Mouse (Mus musculus): ENCODE data around the gene Fry. TPM values are rescaled to one million over a fixed set of nuclear protein-coding genes. Genes with fewer than 3 reads are reported as not detected.

Gene Fry
- polyA plus RNA-seq, 1 experiment: 28.4 TPM

DNA sequence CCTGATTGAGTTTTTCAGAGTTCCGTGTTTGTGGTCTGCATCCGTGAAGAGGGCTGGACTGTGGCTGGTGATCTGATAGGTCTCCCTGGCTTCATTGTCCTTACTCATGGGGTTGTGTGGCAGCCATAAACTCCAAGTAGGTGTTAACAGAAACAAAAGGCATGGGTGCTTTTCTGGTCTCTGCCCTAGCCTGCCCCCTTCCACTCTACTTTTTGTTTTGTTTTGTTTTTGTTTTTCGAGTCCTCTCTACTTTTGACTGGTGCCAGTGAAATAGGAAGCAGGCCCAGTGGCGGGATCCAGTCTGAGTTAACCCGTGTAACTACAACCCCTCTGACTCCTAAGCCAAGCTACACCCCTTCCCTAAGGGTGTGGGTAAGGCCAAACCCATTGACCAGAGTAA lies 48.4 kb downstream of the Fry start:
- no peaks in the 10 kb centered on the region for H3K4me1 ChIP-seq (ENCODE audit: control insufficient read depth, insufficient read depth, low read length)
- no peak for TF ChIP-seq POLR2A (IDR thresholded peaks at IDR 0.05; ENCODE audit: insufficient read depth, low read length)
- TF ChIP-seq CTCF (IDR thresholded peaks at IDR 0.05; ENCODE audit: low read depth, low read length): no peak
- no peak for TF ChIP-seq EP300 (IDR thresholded peaks at IDR 0.05; ENCODE audit: insufficient read depth, low read depth, low read length)
- H3K36me3 ChIP-seq (ENCODE audit: control insufficient read depth, insufficient read depth, low read length, poor library complexity, severe bottlenecking): no peaks in the 10 kb centered on the region
- H3K9me3 ChIP-seq (replicated peaks; ENCODE audit: control insufficient read depth, insufficient read depth, low read length, poor library complexity, severe bottlenecking): no peaks in the 10 kb centered on the region
- H3K27ac ChIP-seq (ENCODE audit: insufficient read depth, low read length): no peak overlapping the region
- no peak overlapping the region for H3K4me3 ChIP-seq (ENCODE audit: low read depth, low read length)
- H3K9ac ChIP-seq (ENCODE audit: low read depth, poor library complexity, severe bottlenecking): no peak overlapping the region
- no peaks in the 10 kb centered on the region for H3K27me3 ChIP-seq (ENCODE audit: control insufficient read depth, insufficient read depth, low read length, poor library complexity, severe bottlenecking)

DNA sequence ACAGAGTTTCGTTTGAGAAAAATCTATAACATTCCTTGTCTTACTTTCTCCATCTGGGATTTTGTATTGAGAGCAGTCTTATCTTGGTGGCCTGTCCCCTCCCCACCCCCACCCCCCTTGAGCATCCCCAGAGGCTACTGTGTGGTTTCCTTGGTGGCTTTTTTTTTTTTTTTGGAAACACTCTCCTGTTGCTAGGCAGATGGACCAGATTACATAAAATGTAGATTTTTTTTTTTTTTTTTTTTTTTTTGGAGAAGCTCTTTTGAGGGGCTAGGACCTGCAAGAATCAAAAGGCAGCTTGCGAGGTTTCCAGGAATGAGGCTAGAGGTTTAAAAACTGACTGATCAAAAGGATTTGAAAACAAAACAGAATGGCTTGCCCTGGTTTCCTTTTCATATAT lies 48.8 kb downstream of the Fry start:
- H3K9me3 ChIP-seq (replicated peaks; ENCODE audit: control insufficient read depth, insufficient read depth, low read length, poor library complexity, severe bottlenecking): no peaks in the 10 kb centered on the region
- H3K4me1 ChIP-seq (ENCODE audit: control insufficient read depth, insufficient read depth, low read length): no peaks in the 10 kb centered on the region
- no peaks in the 10 kb centered on the region for H3K36me3 ChIP-seq (ENCODE audit: control insufficient read depth, insufficient read depth, low read length, poor library complexity, severe bottlenecking)
- TF ChIP-seq POLR2A (IDR thresholded peaks at IDR 0.05; ENCODE audit: insufficient read depth, low read length) (no peak), EP300 (IDR thresholded peaks at IDR 0.05; ENCODE audit: insufficient read depth, low read depth, low read length) (no peak)
- H3K4me3 ChIP-seq (ENCODE audit: low read depth, low read length): no peak overlapping the region
- no peak overlapping the region for H3K27ac ChIP-seq (ENCODE audit: insufficient read depth, low read length)
- no peak overlapping the region for H3K9ac ChIP-seq (ENCODE audit: low read depth, poor library complexity, severe bottlenecking)
- H3K27me3 ChIP-seq (ENCODE audit: control insufficient read depth, insufficient read depth, low read length, poor library complexity, severe bottlenecking): no peaks in the 10 kb centered on the region

DNA sequence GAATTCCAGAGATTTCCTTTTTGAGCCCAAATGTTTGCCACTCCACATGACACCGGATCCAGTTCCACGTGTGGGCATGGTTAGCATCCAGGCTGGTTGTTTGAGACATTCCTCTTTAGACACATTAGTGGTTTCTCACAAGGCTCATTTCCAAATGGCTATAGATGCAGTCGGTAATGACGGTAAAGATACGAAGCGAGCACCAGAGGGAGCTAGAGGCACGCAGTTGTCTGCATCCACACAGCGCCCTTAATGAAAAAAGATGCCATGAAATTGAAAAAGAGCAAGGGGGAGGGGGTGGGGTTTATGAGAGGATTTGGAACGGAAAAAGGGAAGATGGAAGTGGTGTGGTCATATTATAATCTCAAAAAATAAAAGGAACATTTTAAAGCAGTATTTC lies 50.3 kb downstream of the Fry start:
- H3K36me3 ChIP-seq (ENCODE audit: control insufficient read depth, insufficient read depth, low read length, poor library complexity, severe bottlenecking): no peaks in the 10 kb centered on the region
- H3K27me3 ChIP-seq (ENCODE audit: control insufficient read depth, insufficient read depth, low read length, poor library complexity, severe bottlenecking): no peaks in the 10 kb centered on the region
- no peaks in the 10 kb centered on the region for H3K9me3 ChIP-seq (replicated peaks; ENCODE audit: control insufficient read depth, insufficient read depth, low read length, poor library complexity, severe bottlenecking)
- H3K27ac ChIP-seq (ENCODE audit: insufficient read depth, low read length): no peak overlapping the region
- H3K9ac ChIP-seq (ENCODE audit: low read depth, poor library complexity, severe bottlenecking): no peak overlapping the region
- H3K4me1 ChIP-seq (ENCODE audit: control insufficient read depth, insufficient read depth, low read length): no peaks in the 10 kb centered on the region
- no peak overlapping the region for H3K4me3 ChIP-seq (ENCODE audit: low read depth, low read length)
- TF ChIP-seq EP300 (IDR thresholded peaks at IDR 0.05; ENCODE audit: insufficient read depth, low read depth, low read length) (no peak), CTCF (IDR thresholded peaks at IDR 0.05; ENCODE audit: low read depth, low read length) (peak; percentile 76), POLR2A (IDR thresholded peaks at IDR 0.05; ENCODE audit: insufficient read depth, low read length) (no peak)

DNA sequence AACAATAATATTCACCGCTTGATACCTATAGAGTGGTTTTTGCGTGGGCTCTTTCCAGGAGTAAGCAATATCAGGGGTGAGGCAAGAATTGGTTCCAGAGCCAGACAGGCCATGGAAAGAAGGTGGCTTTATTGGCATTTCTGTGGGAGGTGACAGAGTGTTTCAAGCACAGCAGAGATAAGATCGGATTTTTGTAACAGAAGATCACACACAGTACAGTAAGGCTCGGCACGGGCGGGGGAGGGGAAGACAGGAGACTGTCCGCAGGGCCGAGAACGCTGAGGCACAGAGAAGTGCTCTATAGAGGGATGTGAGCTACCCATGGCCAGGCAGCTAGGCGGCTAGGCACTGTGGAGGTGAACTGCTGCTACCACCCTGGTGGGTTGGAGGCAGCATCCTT lies 53.1 kb downstream of the Fry start:
- Histone ChIP-seq H3K36me3 (ENCODE audit: control insufficient read depth, insufficient read depth, low read length, poor library complexity, severe bottlenecking) (no peaks in the 10 kb centered on the region), H3K4me1 (ENCODE audit: control insufficient read depth, insufficient read depth, low read length) (no peaks in the 10 kb centered on the region), H3K9me3 (replicated peaks; ENCODE audit: control insufficient read depth, insufficient read depth, low read length, poor library complexity, severe bottlenecking) (no peaks in the 10 kb centered on the region; the same call in 1 of the 2 replicates), H3K27ac (ENCODE audit: insufficient read depth, low read length) (no peak overlapping the region), H3K9ac (ENCODE audit: low read depth, poor library complexity, severe bottlenecking) (no peak overlapping the region), H3K4me3 (ENCODE audit: low read depth, low read length) (no peak overlapping the region), H3K27me3 (ENCODE audit: control insufficient read depth, insufficient read depth, low read length, poor library complexity, severe bottlenecking) (no peaks in the 10 kb centered on the region)
- TF ChIP-seq EP300 (IDR thresholded peaks at IDR 0.05; ENCODE audit: insufficient read depth, low read depth, low read length): no peak
- no peak for TF ChIP-seq POLR2A (IDR thresholded peaks at IDR 0.05; ENCODE audit: insufficient read depth, low read length)
- no peak for TF ChIP-seq CTCF (IDR thresholded peaks at IDR 0.05; ENCODE audit: low read depth, low read length)

DNA sequence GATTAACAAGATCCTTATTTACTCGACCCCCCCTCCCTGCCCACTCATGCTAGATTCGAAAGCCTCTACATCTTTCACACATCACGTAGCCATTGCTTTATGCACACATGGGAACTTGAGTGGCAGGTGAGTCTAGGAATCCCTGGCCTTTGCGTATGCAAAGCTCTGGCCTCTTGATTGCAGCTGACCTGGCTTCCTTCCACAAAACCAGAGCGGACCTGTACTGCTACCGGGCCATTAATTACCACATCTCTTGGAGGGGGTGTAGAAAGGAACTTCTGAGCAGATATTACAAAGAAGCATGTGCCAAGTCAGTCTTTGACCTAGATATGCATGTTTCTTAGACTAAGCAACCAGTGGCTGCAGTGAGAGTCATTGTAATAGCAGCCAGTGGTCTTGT lies 55.4 kb downstream of the Fry start:
- H3K4me3 ChIP-seq (ENCODE audit: low read depth, low read length): no peak overlapping the region
- no peak for TF ChIP-seq POLR2A (IDR thresholded peaks at IDR 0.05; ENCODE audit: insufficient read depth, low read length)
- TF ChIP-seq CTCF (IDR thresholded peaks at IDR 0.05; ENCODE audit: low read depth, low read length): no peak
- TF ChIP-seq EP300 (IDR thresholded peaks at IDR 0.05; ENCODE audit: insufficient read depth, low read depth, low read length): no peak
- H3K36me3 ChIP-seq (ENCODE audit: control insufficient read depth, insufficient read depth, low read length, poor library complexity, severe bottlenecking): no peaks in the 10 kb centered on the region
- no peak overlapping the region for H3K27ac ChIP-seq (ENCODE audit: insufficient read depth, low read length)
- H3K4me1 ChIP-seq (ENCODE audit: control insufficient read depth, insufficient read depth, low read length): no peaks in the 10 kb centered on the region
- no peaks in the 10 kb centered on the region; the same call in 1 of the 2 replicates for H3K9me3 ChIP-seq (replicated peaks; ENCODE audit: control insufficient read depth, insufficient read depth, low read length, poor library complexity, severe bottlenecking)
- no peaks in the 10 kb centered on the region for H3K27me3 ChIP-seq (ENCODE audit: control insufficient read depth, insufficient read depth, low read length, poor library complexity, severe bottlenecking)
- H3K9ac ChIP-seq (ENCODE audit: low read depth, poor library complexity, severe bottlenecking): no peak overlapping the region

DNA sequence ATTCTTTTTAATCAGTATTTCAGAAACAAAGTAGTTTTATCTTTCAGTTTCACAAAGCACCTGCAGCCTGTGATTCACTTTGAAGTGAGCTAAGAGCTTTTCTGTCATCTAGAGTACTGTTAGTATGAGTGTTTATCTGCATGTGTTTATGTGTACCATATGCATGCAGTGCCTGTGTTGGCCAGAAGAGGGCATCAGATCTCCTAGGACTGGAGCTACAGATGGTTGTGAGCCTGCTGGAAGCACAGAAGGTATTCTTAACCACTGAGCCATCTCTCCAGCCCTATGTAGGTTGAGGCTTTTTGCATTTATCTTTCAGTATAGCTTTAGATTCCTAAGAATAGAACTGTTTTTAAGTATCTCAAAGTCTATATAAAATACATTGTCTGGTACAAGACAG lies 56.5 kb downstream of the Fry start:
- H3K36me3 ChIP-seq (ENCODE audit: control insufficient read depth, insufficient read depth, low read length, poor library complexity, severe bottlenecking): no peaks in the 10 kb centered on the region
- H3K4me3 ChIP-seq (ENCODE audit: low read depth, low read length): no peak overlapping the region
- no peaks in the 10 kb centered on the region for H3K4me1 ChIP-seq (ENCODE audit: control insufficient read depth, insufficient read depth, low read length)
- H3K9me3 ChIP-seq (replicated peaks; ENCODE audit: control insufficient read depth, insufficient read depth, low read length, poor library complexity, severe bottlenecking): no peaks in the 10 kb centered on the region; the same call in 1 of the 2 replicates
- no peak overlapping the region for H3K27ac ChIP-seq (ENCODE audit: insufficient read depth, low read length)
- H3K9ac ChIP-seq (ENCODE audit: low read depth, poor library complexity, severe bottlenecking): no peak overlapping the region
- TF ChIP-seq EP300 (IDR thresholded peaks at IDR 0.05; ENCODE audit: insufficient read depth, low read depth, low read length) (no peak), CTCF (IDR thresholded peaks at IDR 0.05; ENCODE audit: low read depth, low read length) (no peak), POLR2A (IDR thresholded peaks at IDR 0.05; ENCODE audit: insufficient read depth, low read length) (no peak)
- no peaks in the 10 kb centered on the region for H3K27me3 ChIP-seq (ENCODE audit: control insufficient read depth, insufficient read depth, low read length, poor library complexity, severe bottlenecking)
